Mouse (Mus musculus) lung, postnatal 25 days (tissue): ENCODE data around the gene Zfp654.
"Not testable (repeated sequence)": the region's sequence is repeated elsewhere in the genome, so short reads cannot be mapped to it uniquely, and the experiment has no call there.

ENCODE experiments used
- DNase-seq: peaks from one replicate; pipeline ENCODE4 v3.0.0; 2022; ENCODE audit warnings: low spot score

Zfp654 gene

DNA sequence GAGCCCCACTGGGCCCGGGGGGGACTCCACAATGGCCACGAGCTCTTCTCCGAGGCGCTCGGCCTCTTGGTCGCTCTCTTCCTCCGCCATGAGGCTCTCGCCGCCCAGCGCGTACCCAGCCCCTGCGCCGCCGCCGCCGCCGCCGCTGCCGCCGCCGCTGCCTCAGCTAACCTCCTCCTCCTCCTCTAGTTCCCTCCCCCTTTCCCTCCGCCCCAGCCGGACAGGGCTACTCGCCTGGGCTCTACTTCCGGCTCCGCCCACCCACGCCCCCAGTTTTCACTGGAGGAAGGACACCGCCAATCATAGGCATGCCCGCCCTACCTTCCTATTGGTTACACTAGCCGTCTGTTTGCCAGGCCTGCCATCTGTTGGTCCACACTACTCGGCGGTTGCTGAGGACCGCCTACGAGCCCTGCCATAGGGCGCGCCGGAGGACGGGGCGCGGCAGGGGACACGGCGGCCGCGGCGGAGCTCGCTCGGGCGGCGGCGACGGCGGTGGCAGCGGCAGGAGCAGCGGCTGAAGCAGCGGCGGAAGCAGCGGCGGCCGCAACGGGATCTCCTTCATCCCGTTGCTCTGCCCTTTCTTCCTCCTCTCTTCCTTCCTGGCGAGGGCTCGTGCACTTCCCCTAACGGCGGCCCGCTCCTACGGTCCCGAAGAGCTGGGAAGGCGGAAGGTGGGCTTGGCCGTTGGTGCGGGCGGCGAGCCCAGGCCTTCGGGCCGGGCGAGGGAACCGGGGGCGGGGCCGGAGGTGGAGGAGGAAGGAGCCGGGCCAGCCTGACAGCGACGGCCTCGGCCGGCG lies at the start of gene Zfp654, which contains the start of gene Cggbp1:
Zfp654 (minus strand) TSS at position 90 of the 800 bp plus-strand sequence.
Cggbp1 (plus strand) TSS at position 434 of the 800 bp plus-strand sequence.
- peak; percentile 100 for DNase-seq

DNA sequence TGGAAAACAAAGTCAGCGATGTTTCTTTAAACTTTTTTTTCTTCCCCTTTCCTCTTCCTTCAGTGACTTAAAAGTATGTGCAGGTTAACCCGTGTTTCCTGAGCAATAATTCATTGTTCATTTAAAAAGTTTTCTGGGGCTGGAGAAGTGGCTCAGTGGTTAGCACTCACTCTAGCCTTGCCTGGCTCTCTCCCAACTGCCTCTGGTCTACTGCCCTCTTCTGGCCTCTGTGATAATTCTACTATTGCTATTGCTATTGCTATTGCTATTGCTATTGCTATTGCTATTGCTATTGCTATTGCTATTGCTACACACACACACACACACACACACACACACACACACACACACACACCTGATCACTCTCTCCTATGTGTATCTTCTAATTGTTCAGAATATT lies 47.6 kb upstream of the Zfp654 start:
- DNase-seq, result peak; percentile 36

DNA sequence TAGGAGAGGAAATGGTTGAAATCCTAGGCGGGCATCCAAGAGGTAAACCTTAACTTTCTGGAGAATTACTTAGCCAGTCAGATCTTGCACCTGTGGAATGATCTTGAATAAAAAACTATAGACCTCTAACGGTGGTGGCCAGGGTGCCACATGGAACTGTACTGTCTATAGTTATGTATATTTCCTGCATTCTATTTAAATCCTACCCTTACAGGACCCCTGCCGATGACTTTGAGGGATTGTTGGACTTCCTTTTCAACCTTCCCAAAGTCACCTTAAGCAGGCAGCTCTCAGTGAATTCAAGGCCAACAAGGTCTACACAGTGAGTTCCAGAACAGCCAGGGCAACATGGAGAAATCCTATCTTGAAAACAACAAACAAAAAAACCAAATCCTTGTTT lies 38.0 kb upstream of the Zfp654 start:
- DNase-seq, result no peak

DNA sequence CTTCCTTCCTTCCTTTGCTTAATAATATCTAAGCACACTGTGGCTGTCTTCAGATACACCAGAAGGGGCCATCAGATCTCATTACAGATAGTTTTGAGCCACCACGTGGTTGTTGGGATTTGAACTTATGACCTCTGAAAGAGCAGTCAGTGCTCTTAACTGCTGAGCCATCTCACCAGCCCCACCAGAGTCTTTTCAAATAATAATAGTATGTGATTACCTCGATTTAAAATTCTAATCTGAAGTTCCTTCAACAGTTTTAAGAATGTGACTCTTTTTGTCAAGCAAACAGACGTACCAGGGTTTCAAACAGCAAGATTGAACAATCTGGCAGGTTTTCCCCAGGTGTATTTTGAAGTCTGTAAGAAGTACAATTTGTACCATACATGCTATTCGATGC lies 34.1 kb upstream of the Zfp654 start:
- DNase-seq, result no peak

DNA sequence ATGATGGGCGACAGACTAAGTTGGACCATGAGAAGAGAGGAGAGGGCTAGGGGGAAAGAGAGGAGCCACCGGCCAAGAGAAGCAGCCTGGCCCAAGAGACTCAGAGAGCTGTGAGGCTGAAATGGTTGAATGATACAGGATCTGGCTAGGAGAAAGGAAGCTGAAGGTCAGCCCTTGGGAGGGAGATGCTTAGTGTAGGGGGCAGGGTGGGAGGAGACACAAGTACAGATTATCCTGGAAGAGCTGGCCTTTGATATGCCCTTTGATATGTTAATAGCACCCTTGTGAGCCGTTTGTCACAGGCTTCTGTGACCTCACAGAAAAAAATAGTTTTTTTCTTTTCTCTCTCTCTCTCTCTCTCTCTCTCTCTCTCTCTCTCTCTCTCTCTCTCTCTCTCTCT lies 33.7 kb upstream of the Zfp654 start:
- no peak for DNase-seq

DNA sequence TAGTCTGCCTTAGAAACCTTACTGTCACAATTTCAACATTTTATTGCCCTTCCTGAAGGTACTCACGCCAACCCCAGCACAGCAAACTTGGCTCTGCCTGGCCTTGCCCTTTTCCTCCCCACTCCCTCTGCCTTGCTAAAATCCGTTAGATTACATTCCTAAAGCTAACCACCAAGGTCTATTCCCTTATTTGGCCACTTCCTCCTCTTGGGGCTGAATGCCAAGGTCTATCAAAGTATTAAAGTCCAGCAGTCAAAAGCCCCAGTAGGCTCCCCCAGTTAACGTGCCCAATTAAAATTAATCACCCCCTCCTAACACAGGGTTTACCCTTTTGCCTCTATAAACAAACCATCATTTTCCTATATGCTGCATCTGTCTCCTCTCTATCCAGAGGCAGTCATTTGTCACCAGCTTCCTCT lies 33.0 kb upstream of the Zfp654 start:
- DNase-seq, result no peak

DNA sequence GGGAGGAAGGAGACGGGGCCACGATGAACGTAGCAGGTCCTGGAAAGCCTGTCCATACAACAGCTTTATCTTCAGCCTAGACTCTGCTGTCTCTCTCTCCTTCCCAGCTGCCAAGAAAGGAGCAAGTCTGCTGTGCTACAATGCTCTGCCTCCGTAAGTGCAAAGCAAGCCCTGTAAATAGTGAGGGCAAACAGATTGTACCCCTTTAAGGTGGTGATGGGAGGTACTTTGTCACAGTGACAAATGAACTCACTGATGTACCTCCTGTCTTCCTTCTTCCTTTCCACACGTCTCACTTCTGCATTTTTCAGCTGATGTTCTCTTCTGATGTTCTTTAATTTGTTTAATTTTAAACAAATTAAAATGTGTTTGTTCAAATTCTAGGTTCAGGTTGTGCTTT lies 32.4 kb upstream of the Zfp654 start:
- DNase-seq, result no peak

DNA sequence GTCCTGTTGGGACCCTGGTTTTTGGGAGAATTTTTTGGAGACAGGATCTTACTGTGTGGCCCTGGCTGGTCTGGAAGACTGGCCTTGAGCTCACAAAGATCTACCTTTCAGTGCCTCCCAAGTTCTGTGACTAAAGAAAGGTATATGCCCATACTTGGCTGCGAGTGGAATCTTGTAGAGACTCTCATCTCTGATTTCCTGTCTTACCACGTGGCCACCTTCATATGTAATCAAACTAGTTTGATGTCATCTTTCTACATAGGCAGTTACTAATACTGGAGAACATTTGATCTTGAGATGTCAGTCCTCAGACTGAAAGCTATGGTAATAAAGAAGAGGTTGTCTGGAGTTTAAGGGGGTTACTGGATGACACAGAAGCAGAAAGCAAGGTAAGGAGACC lies 30.0 kb upstream of the Zfp654 start:
- no peak for DNase-seq

DNA sequence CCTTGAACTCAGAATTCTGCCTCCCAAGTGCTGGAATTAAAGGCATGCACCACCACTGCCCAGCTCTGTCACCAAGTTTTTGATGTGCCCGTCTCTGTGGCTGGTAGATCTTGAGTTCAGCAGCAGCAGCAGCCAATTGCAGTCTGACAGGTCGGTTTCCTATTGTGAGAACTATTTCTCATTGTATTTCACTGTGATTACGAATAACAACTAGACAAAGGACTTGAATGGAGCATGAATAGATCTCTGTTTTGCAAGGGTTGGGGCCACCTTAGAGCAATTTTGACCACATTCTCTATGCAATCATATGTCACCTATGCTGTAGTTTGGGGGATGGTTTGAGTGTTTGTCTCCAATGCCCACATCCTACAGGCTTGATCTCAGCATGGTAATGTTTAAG lies 29.5 kb upstream of the Zfp654 start:
- DNase-seq, result no peak

DNA sequence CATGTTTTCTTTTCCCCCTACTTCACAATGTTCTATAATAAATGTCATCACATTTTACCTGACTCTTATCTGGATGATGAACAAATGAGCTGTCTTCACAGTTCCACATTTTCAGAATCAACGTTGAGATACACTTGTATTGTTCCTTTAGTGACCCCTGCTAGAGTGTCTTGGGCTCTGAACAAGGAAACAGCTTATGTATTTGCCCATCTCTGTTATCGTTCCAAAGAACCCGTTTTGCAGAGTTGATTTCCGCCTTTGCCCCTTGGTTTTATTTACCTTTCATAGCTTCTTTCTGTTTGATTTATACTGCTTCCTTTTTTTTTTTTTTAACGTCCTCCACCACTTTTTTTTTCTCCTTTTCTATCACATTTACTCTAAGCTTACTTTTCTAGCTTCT lies 28.3 kb upstream of the Zfp654 start:
- DNase-seq, result no peak

DNA sequence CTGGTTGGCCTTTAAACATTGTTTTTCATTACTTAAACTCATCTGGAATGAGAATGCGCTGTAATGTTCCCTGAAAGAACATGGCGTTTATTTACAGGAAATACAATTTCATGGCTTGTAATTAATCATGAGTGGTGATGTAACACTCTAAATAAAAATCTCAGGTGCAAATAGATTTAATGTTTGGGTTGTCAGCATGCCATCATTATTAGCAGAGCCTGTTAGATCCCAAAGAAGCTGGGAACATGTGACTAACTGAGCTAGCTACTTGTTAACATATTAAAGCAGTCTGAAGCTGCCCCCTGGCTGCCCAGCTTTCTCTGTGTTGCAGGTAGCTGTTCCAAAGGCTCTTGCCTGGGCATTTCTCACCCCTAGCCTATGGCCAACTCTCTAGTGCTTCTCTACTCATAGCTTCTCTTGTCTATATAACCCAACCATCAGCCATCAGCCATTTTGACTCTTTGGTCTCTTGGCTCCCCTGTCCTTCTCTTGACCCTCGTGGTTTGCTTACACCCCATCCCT lies 27.2 kb upstream of the Zfp654 start:
- DNase-seq, result no peak

DNA sequence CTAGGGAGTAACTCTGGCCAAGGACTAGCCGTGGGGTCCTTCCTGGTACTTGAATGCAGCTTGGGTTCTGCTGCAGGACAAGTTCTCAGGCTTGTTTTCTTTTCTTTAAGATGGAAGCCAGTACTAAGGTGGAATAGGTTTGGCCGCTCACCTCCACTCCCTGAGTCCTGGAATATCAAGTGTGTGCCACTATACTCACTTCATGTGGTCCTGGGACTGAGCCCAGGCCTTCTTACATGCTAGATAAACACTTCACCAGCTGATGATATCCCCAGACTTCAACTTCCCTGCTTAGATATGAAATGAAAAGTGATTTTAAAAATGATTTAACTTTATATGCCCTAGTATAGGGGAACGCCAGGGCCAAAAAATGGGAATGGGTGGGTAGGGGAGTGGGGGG lies 25.9 kb upstream of the Zfp654 start:
- DNase-seq, result no peak

DNA sequence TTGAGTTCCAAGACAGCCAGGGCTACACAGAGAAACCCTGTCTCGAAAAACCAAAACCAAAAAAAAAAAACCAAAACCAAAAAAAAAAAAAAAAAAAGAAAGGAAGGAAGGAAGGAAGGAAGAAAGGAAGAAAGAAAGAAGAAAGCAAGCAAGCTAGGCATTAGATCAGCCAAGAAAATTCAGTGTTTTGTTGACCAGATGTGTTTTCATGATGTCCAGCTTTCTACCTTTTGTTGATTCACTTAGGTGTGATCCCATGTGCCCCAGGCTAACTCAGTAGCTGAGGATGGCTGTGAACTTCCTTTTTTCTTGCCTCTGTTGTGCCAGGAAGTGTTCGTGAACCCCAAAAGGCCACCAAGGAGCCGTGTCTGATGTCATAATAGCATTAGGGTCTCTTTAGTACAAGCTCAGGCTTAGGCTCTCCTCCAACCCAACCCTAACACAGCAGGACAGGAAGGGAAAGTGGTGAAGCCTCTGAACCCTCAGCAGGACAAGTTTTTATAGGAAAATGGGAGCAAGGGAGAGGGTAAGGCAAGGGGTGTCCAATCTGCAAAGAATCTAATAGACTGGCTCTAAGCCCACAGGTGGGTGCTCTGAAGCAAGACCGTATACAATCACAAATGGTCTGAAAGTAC lies 25.3 kb upstream of the Zfp654 start:
- DNase-seq, result no peak

DNA sequence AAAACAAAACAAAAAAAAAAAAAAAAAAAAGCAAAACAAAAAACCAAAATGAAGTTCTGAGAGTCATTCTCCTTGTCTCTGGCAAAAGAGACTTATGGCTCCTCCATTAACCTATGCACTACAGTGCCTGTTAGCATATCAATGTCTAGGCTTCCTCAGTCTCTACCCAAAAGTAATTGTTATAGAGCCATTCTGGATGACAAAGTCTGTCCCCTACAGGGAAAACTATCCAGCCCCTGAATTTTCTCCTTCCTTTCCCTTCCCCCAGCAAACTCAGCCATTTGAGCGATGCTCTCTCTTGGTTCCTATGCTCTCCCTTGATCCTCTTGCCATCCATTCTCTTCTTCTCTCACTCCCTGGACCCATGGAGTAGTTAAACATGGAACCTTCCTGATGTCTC lies 24.4 kb upstream of the Zfp654 start:
- DNase-seq, result no peak

DNA sequence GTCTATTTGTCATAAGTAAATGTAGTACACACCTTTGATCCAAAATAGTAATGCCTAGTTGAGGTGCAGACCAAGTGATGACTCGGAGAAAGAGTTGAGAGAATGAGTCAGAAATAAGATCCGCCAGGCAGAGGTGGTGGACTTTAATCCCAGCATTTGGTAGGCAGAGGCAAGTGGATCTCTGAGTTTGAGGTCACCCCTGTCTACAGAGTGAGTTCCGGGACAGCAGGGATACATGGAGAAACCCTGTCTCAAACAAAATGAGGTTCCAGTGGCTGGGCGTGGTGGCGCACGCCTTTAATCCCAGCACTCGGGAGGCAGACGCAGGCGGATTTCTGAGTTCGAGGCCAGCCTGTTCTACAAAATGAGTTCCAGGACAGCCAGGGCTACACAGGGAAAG lies 23.9 kb upstream of the Zfp654 start:
- no peak for DNase-seq

DNA sequence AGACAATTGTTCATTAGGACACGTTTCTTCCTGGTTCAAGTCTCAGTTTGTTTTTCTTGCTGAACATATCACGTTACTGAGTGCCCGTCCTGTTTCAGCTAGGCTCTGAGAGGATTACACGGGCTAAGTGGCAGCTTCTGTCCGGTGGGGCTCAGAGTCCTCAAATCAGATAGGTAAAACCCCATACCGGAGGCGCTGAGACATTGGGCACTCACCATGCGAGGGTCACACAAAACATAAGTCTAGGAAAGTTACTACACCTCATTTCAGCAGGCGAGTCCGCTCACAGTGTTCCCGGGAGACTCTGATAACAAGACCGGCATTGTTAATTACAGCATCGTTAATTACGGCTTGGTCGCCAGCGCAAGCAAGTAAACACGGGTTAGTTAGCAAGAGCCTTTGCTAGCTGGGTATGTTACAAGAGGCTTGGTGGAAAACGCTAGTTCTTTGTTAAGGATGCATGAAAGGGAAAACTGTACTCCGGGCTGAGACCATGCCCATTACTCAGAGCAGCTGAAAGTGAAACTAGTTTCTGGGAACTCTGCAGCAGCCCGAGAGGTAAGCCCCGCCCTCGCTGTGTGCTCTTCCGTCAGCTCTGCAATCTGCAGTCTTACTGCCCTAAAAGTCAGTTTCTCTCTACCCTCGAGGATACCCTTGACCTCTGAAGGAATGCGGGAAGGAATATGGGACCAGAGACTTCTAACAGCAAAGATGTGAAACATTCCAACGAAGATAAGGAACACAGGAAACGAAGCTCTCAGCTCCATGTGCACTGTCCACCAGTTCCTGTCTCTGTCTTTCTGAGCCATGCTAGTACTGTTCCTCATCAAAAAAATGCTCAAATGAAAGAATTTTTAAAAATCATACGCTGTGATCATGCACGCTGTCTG lies 22.2 kb upstream of the Zfp654 start:
- peak; percentile 80 for DNase-seq

DNA sequence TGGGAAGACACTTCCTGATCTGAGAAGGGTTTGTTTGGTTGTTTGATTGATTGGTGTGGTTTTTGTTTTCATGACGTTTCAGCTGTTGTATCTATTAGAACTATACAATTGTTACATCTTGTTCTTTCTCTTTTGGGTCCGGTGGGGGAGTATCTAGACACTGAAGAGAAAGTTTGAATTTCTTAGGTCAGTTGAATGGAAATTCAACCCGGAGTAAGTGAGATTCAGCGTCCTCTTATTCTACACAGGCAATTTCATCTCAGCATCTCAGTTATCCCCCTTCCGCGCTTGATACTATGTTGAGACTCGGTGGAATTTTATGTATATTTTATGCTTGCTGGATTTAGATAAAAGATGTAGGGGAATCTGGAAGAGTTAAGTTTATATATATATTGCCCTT lies 21.4 kb upstream of the Zfp654 start:
- no peak for DNase-seq

DNA sequence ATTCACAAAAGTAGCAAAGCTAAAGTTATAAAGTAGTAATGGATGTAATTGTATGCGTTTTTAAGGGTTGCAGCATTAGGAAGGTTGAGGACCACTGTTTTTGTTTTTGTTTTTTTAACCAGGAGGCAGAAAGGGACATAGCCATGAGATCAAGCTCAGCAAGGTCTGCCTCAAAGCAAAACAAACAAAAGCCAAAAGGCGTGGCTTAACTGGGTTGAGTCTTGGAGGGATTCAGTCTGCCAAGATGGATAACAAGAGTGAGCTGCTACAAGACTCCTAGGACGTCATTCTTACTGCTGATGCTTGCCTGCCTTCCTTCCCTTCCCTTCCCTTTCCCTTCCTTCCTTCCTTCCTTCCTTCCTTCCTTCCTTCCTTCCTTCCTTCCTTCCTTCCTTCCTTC lies 20.8 kb upstream of the Zfp654 start:
- peak; percentile 33 for DNase-seq

DNA sequence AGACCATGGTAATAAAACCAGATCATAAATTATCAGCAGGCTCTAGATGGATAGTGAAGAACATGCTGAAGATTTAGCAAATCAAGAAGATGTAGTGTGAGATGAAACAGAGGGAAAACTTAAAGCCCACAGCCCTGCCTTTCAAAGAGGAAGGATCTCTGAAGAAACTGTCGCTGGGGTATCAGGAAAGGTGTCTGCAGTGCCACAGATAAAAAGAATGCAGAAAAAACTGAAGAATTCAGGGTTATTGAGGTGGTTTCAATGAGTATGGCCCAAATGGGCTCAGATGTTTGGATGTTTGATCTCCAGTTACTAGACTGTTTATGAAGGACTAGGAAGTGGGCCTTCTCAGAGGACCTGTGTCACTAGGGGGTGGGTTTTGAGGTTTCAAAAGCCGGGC lies 18.2 kb upstream of the Zfp654 start:
- no peak for DNase-seq

DNA sequence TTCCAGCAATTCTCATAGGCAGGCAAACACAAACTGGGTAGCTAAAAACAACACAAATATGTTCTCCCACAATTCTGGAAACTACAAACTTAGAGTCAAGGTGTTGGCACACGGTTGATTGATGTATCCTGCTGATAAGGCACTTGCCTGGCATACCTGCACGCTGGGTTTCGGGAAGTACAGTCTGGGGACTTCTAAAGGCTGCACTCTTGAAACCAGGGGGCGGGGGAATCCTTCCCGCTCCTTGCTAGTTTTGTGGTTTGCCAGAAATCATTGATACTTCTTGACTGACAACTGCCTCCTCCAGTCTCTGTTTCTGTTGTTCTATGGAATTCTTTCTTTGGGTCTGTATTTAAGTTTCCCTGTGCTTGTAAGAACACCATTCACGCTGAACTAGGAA lies 17.2 kb upstream of the Zfp654 start:
- DNase-seq, result no peak

DNA sequence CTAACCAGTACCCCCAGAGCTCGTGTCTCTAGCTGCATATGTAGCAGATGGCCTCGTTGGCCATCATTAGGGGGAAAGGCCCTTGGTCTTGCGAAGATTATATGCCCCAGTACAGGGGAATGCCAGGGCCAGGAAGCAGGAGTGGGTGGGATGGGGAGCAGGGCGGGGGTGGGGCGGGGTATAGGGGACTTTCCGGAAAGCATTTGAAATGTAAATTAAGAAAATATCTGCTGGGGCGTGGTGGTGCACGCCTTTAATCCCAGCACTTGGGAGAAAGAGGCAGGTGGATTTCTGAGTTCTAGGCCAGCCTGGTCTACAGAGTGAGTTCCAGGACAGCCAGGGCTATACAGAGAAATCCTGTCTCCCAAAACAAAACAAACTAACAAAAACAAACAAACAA lies 14.4 kb upstream of the Zfp654 start:
- not testable (repeated sequence) for DNase-seq

DNA sequence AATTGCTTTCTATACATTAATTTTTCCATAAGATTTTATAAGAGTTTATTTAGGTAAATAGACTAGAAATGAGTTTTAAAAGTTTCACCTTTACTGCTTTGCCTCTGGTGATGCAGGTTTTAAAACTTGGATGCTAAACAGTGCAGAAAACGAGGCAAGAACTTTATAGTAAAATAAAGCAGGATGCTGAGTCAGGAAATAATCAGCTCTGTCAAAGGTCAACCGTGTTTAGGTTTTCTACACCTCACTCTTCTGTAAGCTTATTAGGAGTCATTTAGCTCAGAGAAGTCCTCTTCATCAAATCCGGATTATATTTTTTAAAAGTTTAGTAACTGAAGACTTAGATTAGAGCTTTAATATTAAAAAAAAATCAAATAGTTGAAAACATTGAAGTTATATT lies 5.5 kb upstream of the Zfp654 start:
- no peak for DNase-seq

DNA sequence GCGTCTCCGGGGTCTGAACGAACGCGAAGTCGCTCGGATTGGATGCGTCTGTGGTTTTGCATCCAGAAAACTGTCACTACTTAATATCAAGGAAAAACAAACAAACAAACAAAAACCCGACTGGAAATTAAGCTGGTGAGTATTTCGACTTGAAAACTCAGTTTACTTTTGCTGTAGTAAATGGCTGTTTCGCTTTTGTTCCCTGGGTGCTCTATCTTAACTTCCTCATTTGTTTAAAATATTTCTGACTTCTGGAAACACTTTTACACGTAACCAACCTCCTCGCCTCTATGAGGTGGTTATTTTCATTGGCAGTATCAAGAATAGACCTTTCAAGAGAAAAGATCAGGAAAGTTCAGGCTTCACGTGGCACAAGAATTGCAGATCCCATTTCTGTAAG lies 1.4 kb upstream of the Zfp654 start:
- DNase-seq, result no peak
